Mouse (Mus musculus): ENCODE data around the gene Zfp58. TPM values are rescaled to one million over a fixed set of nuclear protein-coding genes. Genes with fewer than 3 reads are reported as not detected.
A peak's percentile ranks its signal among the peaks of the same experiment; 100 is the strongest.
"Not testable (repeated sequence)": the region's sequence is repeated elsewhere in the genome, so short reads cannot be mapped to it uniquely, and the experiment has no call there.

The Zfp58 gene
- total and polyA plus RNA-seq, 2 experiments: 0.56 to 5.2 TPM

- H3K36me3 ChIP-seq (ENCODE audit: control insufficient read depth, insufficient read depth, low read length): peaks cover 46% of the 10 kb centered on the region
These were observed 4.7 kb downstream of the Zfp58 start for GRCm38 (mm10) chr13:67495631-67496030.

DNA sequence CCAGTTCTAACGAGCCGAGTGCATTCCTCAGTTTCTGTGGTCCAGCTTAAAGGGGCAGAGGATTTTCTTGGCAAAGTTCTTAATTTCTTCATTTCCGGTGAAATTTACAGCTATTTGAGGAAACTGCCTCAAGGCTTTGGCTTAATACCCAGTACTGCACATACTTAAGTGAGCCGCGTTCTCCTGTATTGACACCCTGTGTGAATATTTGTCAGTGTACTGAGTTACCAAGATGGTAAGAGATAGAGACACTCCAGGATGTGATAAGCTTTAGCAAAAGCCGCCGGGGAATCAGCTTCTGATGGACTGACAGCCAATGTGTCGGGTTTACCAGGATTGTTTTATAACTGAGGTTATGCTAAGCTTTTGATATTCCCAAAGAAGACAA, 15.9 kb downstream of the Zfp58 start:
- TF ChIP-seq CTCF (IDR thresholded peaks at IDR 0.05; ENCODE audit: low read depth, low read length) (no peak), POLR2A (IDR thresholded peaks at IDR 0.05; ENCODE audit: extremely low read depth, insufficient read depth, low read length) (no peak)
- peak overlapping the region; percentile 59 for H3K9ac ChIP-seq (ENCODE audit: low read depth, low read length)
- peaks cover 5% of the 10 kb centered on the region; the same call in 1 of the 2 replicates for H3K4me1 ChIP-seq (ENCODE audit: control insufficient read depth, insufficient read depth, low read length)
- H3K4me3 ChIP-seq (ENCODE audit: insufficient read depth, low read depth, low read length): peak overlapping the region; percentile 56
- peaks cover 5% of the 10 kb centered on the region for H3K79me2 ChIP-seq (ENCODE audit: control insufficient read depth, insufficient read depth, low read length)
- H3K27ac ChIP-seq (replicated peaks; ENCODE audit: insufficient read depth, low read depth, low read length): peak overlapping the region; percentile 50; the same call in 1 of the 2 replicates
- H3K27me3 ChIP-seq (ENCODE audit: control insufficient read depth, insufficient read depth, low read length): no peaks in the 10 kb centered on the region
- DNase-seq (ENCODE audit: extremely low read depth, low read depth, low spot score): no peak
- peaks cover 11% of the 10 kb centered on the region for H3K36me3 ChIP-seq (ENCODE audit: control insufficient read depth, insufficient read depth, low read length)
- 18% methylated on average over 8 of the region's 8 CpGs for WGBS

More at GRCm38 (mm10) chr13:67495631-67496030, 4.7 kb downstream of the Zfp58 start:
- no peak overlapping the region for H3K4me3 ChIP-seq (ENCODE audit: insufficient read depth, low read depth, low read length)
- no peaks in the 10 kb centered on the region for H3K4me1 ChIP-seq (ENCODE audit: control insufficient read depth, insufficient read depth, low read length)
- H3K27ac ChIP-seq (replicated peaks; ENCODE audit: insufficient read depth, low read depth, low read length): no peak overlapping the region
- H3K9ac ChIP-seq (ENCODE audit: low read depth, low read length): no peak overlapping the region
- no peak for DNase-seq (ENCODE audit: extremely low read depth, low read depth, low spot score)
- H3K79me2 ChIP-seq (ENCODE audit: control insufficient read depth, insufficient read depth, low read length): peaks cover 3% of the 10 kb centered on the region; the same call in 1 of the 2 replicates
- WGBS: 96% methylated on average over 1 of the region's 1 CpGs
- no peak for TF ChIP-seq CTCF (IDR thresholded peaks at IDR 0.05; ENCODE audit: low read depth, low read length)
- H3K27me3 ChIP-seq (ENCODE audit: control insufficient read depth, insufficient read depth, low read length): no peaks in the 10 kb centered on the region

DNA sequence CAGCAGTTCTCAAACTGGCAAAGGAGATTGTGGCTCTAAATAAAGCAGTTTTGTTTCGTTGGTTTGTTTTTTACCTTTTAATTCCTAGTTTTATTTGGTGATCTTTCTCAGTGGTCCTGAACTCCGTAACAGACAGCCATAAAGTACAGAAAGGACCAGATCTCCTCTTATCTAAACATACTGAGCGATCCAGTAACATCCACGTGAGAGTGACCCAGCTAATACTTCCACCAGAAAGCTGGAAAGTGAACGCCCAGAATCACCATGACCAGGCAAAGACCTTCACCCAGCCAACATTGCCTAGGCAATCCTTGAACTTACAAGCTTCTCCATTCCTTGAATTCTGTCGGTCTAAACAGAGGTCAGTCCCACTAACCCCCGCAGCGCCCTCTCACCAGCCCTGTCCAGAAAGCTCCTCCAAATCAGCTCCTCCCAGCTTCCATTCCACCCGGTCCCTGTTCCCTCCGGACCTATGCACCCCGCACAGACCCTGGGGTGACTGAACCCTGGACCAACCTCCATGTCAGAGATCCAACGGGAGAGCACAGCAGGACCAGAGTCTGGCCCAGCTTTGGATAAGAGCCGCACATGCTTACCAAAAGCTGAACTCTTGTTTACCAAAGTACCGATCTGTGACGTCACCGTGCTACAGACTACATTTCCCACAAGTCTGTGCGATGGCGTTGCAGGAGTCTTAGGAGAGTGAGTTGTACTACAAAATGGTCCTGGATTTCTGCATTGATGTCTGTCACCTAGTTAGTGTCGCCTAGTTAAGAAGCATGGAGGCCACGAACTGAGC, 16.5 kb downstream of the Zfp58 start, which contains the start of gene Zfp874b:
Zfp874b (minus strand) TSS at position 634 of the 799 bp plus-strand sequence.
- Histone ChIP-seq H3K36me3 (ENCODE audit: control insufficient read depth, insufficient read depth, low read length) (peaks cover 10% of the 10 kb centered on the region; the same call in 1 of the 2 replicates), H3K27ac (replicated peaks; ENCODE audit: insufficient read depth, low read depth, low read length) (peak within 1 kb of the TSS; percentile 97), H3K4me1 (ENCODE audit: control insufficient read depth, insufficient read depth, low read length) (peaks cover 5% of the 10 kb centered on the region; the same call in 1 of the 2 replicates), H3K9ac (ENCODE audit: low read depth, low read length) (peak within 1 kb of the TSS; percentile 73), H3K4me3 (ENCODE audit: insufficient read depth, low read depth, low read length) (peak within 1 kb of the TSS; percentile 56), H3K79me2 (ENCODE audit: control insufficient read depth, insufficient read depth, low read length) (peaks cover 5% of the 10 kb centered on the region), H3K27me3 (ENCODE audit: control insufficient read depth, insufficient read depth, low read length) (no peaks in the 10 kb centered on the region)
- WGBS: 1% methylated on average over 20 of the region's 20 CpGs
- TF ChIP-seq POLR2A (IDR thresholded peaks at IDR 0.05; ENCODE audit: extremely low read depth, insufficient read depth, low read length) (peak; percentile 47; the same call in 1 of the 2 replicates), CTCF (IDR thresholded peaks at IDR 0.05; ENCODE audit: low read depth, low read length) (no peak)
- DNase-seq (ENCODE audit: extremely low read depth, low read depth, low spot score): peak; percentile 99

- Histone ChIP-seq H3K9ac (ENCODE audit: low read depth, low read length) (no peak overlapping the region), H3K27ac (replicated peaks; ENCODE audit: insufficient read depth, low read depth, low read length) (no peak overlapping the region), H3K79me2 (ENCODE audit: control insufficient read depth, insufficient read depth, low read length) (peaks cover 5% of the 10 kb centered on the region), H3K4me3 (ENCODE audit: insufficient read depth, low read depth, low read length) (no peak overlapping the region), H3K27me3 (ENCODE audit: control insufficient read depth, insufficient read depth, low read length) (no peaks in the 10 kb centered on the region), H3K36me3 (ENCODE audit: control insufficient read depth, insufficient read depth, low read length) (peaks cover 17% of the 10 kb centered on the region), H3K4me1 (ENCODE audit: control insufficient read depth, insufficient read depth, low read length) (peaks cover 5% of the 10 kb centered on the region; the same call in 1 of the 2 replicates)
- 68% methylated on average over 4 of the region's 4 CpGs for WGBS
- no peak for DNase-seq (ENCODE audit: extremely low read depth, low read depth, low spot score)
- TF ChIP-seq POLR2A (IDR thresholded peaks at IDR 0.05; ENCODE audit: extremely low read depth, insufficient read depth, low read length) (no peak), CTCF (IDR thresholded peaks at IDR 0.05; ENCODE audit: low read depth, low read length) (no peak)
These were observed 18.8 kb downstream of the Zfp58 start for GRCm38 (mm10) chr13:67481528-67481927.

DNA sequence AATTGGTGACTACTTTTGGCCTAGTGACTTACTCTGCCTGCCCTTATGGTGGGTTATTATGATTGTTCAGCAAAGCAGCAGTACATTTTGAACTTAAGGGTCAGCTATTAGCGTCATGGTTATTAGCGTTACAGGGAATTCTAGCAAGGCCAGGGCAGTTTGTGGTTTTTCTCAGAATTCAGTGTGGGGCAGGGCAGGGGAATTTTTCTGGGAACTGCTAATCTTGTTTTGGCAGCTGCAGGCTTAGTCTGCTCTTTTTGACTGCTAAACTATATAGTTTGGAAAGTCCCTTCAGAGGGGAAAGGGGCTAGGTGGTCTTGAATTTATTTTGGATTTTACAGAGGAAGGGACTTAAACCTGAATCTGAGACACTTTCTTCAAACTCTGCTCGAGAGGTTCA, 31.1 kb downstream of the Zfp58 start:
- peaks cover 12% of the 10 kb centered on the region for H3K36me3 ChIP-seq (ENCODE audit: control insufficient read depth, insufficient read depth, low read length)
- no peak overlapping the region for H3K4me3 ChIP-seq (ENCODE audit: insufficient read depth, low read depth, low read length)
- TF ChIP-seq POLR2A (IDR thresholded peaks at IDR 0.05; ENCODE audit: extremely low read depth, insufficient read depth, low read length): no peak
- no peak for TF ChIP-seq CTCF (IDR thresholded peaks at IDR 0.05; ENCODE audit: low read depth, low read length)
- WGBS: 55% methylated on average over 3 of the region's 3 CpGs
- no peaks in the 10 kb centered on the region for H3K79me2 ChIP-seq (ENCODE audit: control insufficient read depth, insufficient read depth, low read length)
- no peak overlapping the region for H3K27ac ChIP-seq (replicated peaks; ENCODE audit: insufficient read depth, low read depth, low read length)
- H3K9ac ChIP-seq (ENCODE audit: low read depth, low read length): no peak overlapping the region
- no peaks in the 10 kb centered on the region for H3K27me3 ChIP-seq (ENCODE audit: control insufficient read depth, insufficient read depth, low read length)
- no peak for DNase-seq (ENCODE audit: extremely low read depth, low read depth, low spot score)
- H3K4me1 ChIP-seq (ENCODE audit: control insufficient read depth, insufficient read depth, low read length): no peaks in the 10 kb centered on the region

DNA sequence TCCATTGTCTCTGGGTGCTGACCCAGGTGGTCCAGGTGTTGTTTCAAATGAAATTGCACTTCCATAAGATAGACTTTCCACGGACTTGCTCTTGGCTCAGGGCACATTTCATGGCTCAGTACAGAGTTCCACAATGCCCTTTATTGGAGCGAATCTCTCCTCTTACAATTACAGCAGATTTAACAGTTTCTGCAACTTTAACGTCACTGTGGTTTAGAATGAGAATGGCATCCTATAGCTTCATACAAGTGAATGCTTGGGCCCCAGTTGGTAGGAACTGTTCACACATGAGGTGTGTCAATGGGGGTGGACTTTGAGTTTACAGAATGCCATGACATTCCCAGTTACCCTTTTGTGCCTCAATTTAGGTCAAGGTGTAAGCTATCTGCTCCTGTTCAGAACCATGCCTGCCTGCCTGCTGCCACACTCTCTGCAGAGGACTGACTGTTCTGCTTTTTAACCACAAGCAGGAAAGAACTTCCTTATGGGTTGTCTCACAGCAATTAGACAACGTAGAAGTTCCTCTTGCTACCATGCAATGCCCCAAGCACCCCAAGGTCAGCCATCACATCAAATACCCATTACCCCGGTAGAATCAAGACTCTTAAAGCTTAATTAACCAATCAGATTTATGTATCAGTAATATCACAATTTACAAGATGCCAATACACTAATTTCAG, 36.7 kb downstream of the Zfp58 start:
- not testable (repeated sequence) for H3K79me2 ChIP-seq (ENCODE audit: control insufficient read depth, insufficient read depth, low read length); H3K9ac ChIP-seq (ENCODE audit: low read depth, low read length); H3K36me3 ChIP-seq (ENCODE audit: control insufficient read depth, insufficient read depth, low read length); DNase-seq (ENCODE audit: extremely low read depth, low read depth, low spot score); H3K4me1 ChIP-seq (ENCODE audit: control insufficient read depth, insufficient read depth, low read length); H3K27ac ChIP-seq (replicated peaks; ENCODE audit: insufficient read depth, low read depth, low read length); H3K27me3 ChIP-seq (ENCODE audit: control insufficient read depth, insufficient read depth, low read length); H3K4me3 ChIP-seq (ENCODE audit: insufficient read depth, low read depth, low read length)
- WGBS: 80% methylated on average over 3 of the region's 5 CpGs

All from liver, adult 2 months (tissue).